Mouse (Mus musculus): ENCODE data around the gene Nphp3.

The Nphp3 gene

GRCm38 (mm10) chr9:104064571-104064970, 62.2 kb downstream of the Nphp3 start:
- no peak for DNase-seq (ENCODE audit: low read depth, low spot score)

- DNase-seq (ENCODE audit: low read depth, low spot score) = no peak
Observed at GRCm38 (mm10) chr9:104070241-104070640, 67.9 kb downstream of the Nphp3 start.

- DNase-seq (ENCODE audit: low read depth, low spot score) = no peak
Observed at GRCm38 (mm10) chr9:104070863-104071604, 68.7 kb downstream of the Nphp3 start.

GRCm38 (mm10) chr9:104075808-104076207, 73.5 kb downstream of the Nphp3 start:
- DNase-seq (ENCODE audit: low read depth, low spot score) = peak; percentile 36

- no peak for DNase-seq (ENCODE audit: low read depth, low spot score)
Observed at GRCm38 (mm10) chr9:104078780-104079179, 76.4 kb downstream of the Nphp3 start.

- DNase-seq (ENCODE audit: low read depth, low spot score) = peak; percentile 54
Observed at GRCm38 (mm10) chr9:104079379-104079778, 77.0 kb downstream of the Nphp3 start.

- DNase-seq (ENCODE audit: low read depth, low spot score) = no peak
Observed at GRCm38 (mm10) chr9:104080038-104080437, 77.7 kb downstream of the Nphp3 start.

- no peak for DNase-seq (ENCODE audit: low read depth, low spot score)
Observed at GRCm38 (mm10) chr9:104085730-104086429, 83.5 kb downstream of the Nphp3 start.

GRCm38 (mm10) chr9:104088555-104088954, 86.2 kb downstream of the Nphp3 start:
- DNase-seq (ENCODE audit: low read depth, low spot score) = no peak

GRCm38 (mm10) chr9:104092945-104093344, 90.6 kb downstream of the Nphp3 start:
- DNase-seq (ENCODE audit: low read depth, low spot score) = no peak
